Mouse (Mus musculus): Measurements from ENCODE around the gene 4833427G06Rik. TPM values are rescaled to one million over a fixed set of nuclear protein-coding genes. Genes with fewer than 3 reads are reported as not detected.

The 4833427G06Rik gene
- polyA plus RNA-seq, 1 experiment from 2014 or later = 6.2 TPM

DNA sequence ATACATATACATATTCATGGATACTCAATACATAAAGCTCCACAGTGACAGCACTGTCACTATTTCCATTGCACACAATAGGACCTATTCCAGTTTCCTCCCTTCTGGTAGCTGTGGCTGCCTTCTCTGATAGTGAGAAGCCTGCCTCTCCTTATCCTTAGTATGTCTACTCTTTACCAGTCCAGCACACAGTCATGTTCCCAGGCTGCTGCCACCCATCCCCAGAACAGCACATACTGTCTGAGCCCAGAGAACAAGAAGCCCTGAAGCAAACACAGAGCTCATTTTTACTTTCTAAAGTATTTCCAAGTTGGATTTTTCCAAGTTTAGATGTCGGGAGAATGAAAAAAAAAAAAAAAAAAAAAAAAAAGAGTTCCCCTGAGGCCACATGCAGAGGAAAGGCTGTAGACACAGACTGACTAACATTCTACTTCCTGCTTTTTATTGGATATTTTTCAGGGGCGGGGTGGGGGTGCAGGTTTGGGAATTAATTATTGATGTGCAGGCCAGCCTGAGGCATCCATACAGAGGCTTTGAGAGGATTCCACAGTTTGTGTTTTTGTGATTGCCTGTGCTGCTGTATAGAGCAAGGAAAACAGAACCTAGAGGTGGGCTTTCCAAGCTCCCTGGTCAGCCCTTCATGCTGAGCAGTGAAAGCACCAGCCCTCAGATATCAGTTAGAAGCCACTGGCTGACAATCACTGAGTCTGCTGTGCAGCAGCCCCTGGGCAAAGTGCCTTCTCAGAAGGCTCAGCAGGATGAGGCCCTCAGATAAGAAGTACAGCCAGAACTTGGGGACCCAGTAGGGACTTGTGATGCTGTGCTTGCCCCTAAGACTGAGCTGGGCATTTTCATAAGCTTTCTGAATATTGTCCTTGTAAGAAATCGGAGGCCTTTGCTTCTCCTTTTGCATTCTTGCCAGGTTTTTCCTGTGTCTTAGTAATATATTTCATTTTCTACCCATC is 45.2 kb downstream of the 4833427G06Rik start:
- H3K36me3 ChIP-seq (ENCODE audit: insufficient read depth, low read length) = no peaks in the 10 kb centered on the region
- no peak overlapping the region for H3K4me2 ChIP-seq (replicated peaks; ENCODE audit: low read depth, low read length)
- ATAC-seq (no peak), DNase-seq (ENCODE audit: low spot score) (no peak)
- H3K9me3 ChIP-seq (ENCODE audit: low read length) = no peaks in the 10 kb centered on the region
- WGBS = 58% methylated on average over 3 of the region's 3 CpGs
- no peak overlapping the region for H3K4me3 ChIP-seq (ENCODE audit: low read depth, low read length)
- no peaks in the 10 kb centered on the region for H3K4me1 ChIP-seq (ENCODE audit: insufficient read depth, low read depth, low read length)
- TF ChIP-seq EP300 (IDR thresholded peaks at IDR 0.05) (no peak), CTCF (IDR thresholded peaks at IDR 0.05) (no peak)
- H3K27ac ChIP-seq (ENCODE audit: low read length) = no peak overlapping the region
- H3K27me3 ChIP-seq (replicated peaks; ENCODE audit: insufficient read depth, low read length) = no peaks in the 10 kb centered on the region
- no peak overlapping the region for H3K9ac ChIP-seq (replicated peaks; ENCODE audit: low read depth)

DNA sequence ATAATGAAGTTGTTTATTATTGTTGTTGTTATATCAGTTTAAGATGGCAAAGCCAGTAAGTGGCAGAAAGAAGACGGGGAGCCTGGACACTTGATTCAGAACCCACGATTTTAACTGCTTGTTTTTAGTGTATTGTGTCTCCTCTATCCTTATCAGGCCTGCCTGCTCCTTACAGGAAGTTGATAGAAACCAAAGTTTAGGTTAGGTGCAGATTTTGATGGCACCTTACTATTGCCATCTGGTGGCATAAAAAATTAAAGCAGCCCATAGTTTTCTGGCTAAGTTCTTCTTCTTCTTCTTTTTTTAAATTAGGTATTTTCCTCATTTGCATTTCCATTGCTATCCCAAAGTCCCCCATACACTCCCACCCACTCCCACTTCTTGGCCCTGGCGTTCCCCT is 49.7 kb downstream of the 4833427G06Rik start:
- 43% methylated on average over 3 of the region's 3 CpGs for WGBS
- Histone ChIP-seq H3K36me3 (ENCODE audit: insufficient read depth, low read length) (no peaks in the 10 kb centered on the region), H3K4me2 (replicated peaks; ENCODE audit: low read depth, low read length) (no peak overlapping the region), H3K27ac (ENCODE audit: low read length) (no peak overlapping the region), H3K27me3 (replicated peaks; ENCODE audit: insufficient read depth, low read length) (no peaks in the 10 kb centered on the region), H3K9ac (replicated peaks; ENCODE audit: low read depth) (no peak overlapping the region), H3K4me3 (ENCODE audit: low read depth, low read length) (no peak overlapping the region), H3K4me1 (ENCODE audit: insufficient read depth, low read depth, low read length) (no peaks in the 10 kb centered on the region), H3K9me3 (ENCODE audit: low read length) (no peaks in the 10 kb centered on the region)
- TF ChIP-seq EP300 (IDR thresholded peaks at IDR 0.05) = no peak
- TF ChIP-seq CTCF (IDR thresholded peaks at IDR 0.05) = peak; percentile 54
- ATAC-seq = no peak
- peak; percentile 56 for DNase-seq (ENCODE audit: low spot score)

DNA sequence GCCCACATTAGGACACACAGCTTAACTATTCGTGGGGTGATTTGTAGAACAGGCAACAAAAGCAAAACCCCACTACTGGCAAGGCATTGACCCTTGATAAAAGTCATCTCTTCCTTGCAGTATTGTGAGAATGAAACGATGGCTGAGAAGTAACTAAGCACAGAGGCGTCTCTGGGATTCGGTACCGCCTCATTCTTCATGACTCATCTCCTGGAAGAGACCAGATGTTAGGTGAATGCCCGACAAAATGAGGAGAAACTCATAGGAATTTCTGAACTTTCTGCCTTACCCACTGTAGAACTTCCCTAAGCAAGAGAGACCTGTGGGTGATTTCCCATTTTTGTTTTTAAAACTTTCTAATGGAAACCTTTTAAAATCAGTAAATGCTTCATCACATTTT is 59.7 kb downstream of the 4833427G06Rik start:
- Histone ChIP-seq H3K27ac (ENCODE audit: low read length) (no peak overlapping the region), H3K4me1 (ENCODE audit: insufficient read depth, low read depth, low read length) (no peaks in the 10 kb centered on the region), H3K27me3 (replicated peaks; ENCODE audit: insufficient read depth, low read length) (no peaks in the 10 kb centered on the region), H3K4me3 (ENCODE audit: low read depth, low read length) (no peak overlapping the region), H3K9ac (replicated peaks; ENCODE audit: low read depth) (no peak overlapping the region), H3K4me2 (replicated peaks; ENCODE audit: low read depth, low read length) (no peak overlapping the region), H3K9me3 (ENCODE audit: low read length) (no peaks in the 10 kb centered on the region), H3K36me3 (ENCODE audit: insufficient read depth, low read length) (no peaks in the 10 kb centered on the region)
- 72% methylated on average over 6 of the region's 6 CpGs for WGBS
- ATAC-seq = no peak
- DNase-seq (ENCODE audit: low spot score) = no peak
- TF ChIP-seq EP300 (IDR thresholded peaks at IDR 0.05) = no peak
- no peak for TF ChIP-seq CTCF (IDR thresholded peaks at IDR 0.05)

DNA sequence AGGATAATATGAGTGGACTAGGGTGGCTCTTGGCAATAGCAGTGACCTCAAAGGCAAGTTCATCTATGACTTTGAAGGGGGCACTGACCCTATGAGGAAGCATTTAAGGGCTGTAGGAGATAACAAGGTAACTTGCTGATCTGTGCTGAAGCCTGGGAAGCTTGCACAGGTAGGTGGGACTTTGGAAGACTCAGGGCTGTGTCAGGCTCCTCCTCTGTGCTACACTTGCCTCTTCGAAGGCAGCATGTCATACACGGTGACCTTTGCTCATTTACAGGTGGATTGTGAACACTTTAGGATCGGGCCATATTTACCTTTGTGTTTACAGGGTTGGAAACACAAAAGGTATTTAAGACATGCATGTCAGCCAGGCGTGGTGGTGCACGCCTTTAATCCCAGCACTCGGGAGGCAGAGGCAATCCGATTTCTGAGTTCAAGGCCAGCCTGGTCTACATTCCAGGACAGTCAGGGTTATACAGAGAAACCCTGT is 60.3 kb downstream of the 4833427G06Rik start:
- Histone ChIP-seq H3K27ac (ENCODE audit: low read length) (no peak overlapping the region), H3K36me3 (ENCODE audit: insufficient read depth, low read length) (no peaks in the 10 kb centered on the region), H3K27me3 (replicated peaks; ENCODE audit: insufficient read depth, low read length) (no peaks in the 10 kb centered on the region), H3K4me1 (ENCODE audit: insufficient read depth, low read depth, low read length) (no peaks in the 10 kb centered on the region), H3K9ac (replicated peaks; ENCODE audit: low read depth) (no peak overlapping the region), H3K9me3 (ENCODE audit: low read length) (no peaks in the 10 kb centered on the region), H3K4me2 (replicated peaks; ENCODE audit: low read depth, low read length) (no peak overlapping the region), H3K4me3 (ENCODE audit: low read depth, low read length) (no peak overlapping the region)
- no peak for DNase-seq (ENCODE audit: low spot score)
- WGBS = 82% methylated on average over 7 of the region's 7 CpGs
- no peak for ATAC-seq
- TF ChIP-seq EP300 (IDR thresholded peaks at IDR 0.05) (no peak), CTCF (IDR thresholded peaks at IDR 0.05) (no peak)

DNA sequence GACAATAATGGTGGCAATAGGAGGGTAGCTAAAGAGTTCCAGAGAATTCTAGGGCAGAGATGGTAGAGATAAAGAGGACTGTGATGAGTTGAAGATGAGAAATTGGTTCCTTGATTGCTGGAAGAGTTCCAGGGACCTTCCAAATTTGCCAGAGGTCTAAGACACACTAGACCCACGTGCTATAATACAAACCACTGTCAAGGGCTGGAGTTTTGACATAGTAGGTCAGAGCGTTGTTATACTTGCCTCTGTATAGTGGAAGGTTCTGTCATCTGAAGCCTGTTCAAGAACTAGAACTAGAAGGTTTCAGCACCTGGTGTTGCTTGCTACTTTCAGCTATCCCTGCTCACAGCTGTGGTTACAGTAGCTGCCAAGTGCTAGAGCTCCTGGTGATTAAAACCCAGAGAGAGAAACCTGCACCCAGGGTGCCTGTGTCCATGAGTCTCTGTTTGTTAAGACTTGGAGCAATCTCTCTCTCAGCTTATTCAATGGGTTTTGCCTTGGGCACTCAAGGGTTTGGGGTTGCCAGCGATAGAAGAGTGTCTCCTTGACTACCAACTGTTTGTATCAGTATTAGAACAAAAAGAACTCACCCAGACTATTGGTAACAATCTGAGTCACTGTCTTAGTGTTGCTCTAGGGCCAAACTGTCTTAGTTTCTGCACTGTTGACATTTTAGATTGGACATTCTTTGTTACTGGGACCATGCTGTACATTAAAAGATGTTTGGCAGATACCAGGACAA is 68.9 kb downstream of the 4833427G06Rik start:
- Histone ChIP-seq H3K9me3 (ENCODE audit: low read length) (no peaks in the 10 kb centered on the region), H3K27me3 (replicated peaks; ENCODE audit: insufficient read depth, low read length) (no peaks in the 10 kb centered on the region), H3K4me3 (ENCODE audit: low read depth, low read length) (no peak overlapping the region), H3K9ac (replicated peaks; ENCODE audit: low read depth) (no peak overlapping the region), H3K27ac (ENCODE audit: low read length) (no peak overlapping the region), H3K36me3 (ENCODE audit: insufficient read depth, low read length) (no peaks in the 10 kb centered on the region), H3K4me1 (ENCODE audit: insufficient read depth, low read depth, low read length) (no peaks in the 10 kb centered on the region), H3K4me2 (replicated peaks; ENCODE audit: low read depth, low read length) (no peak overlapping the region)
- TF ChIP-seq CTCF (IDR thresholded peaks at IDR 0.05) (no peak), EP300 (IDR thresholded peaks at IDR 0.05) (no peak)
- DNase-seq (ENCODE audit: low spot score) (no peak), ATAC-seq (no peak)
- WGBS = 75% methylated on average over 3 of the region's 3 CpGs

DNA sequence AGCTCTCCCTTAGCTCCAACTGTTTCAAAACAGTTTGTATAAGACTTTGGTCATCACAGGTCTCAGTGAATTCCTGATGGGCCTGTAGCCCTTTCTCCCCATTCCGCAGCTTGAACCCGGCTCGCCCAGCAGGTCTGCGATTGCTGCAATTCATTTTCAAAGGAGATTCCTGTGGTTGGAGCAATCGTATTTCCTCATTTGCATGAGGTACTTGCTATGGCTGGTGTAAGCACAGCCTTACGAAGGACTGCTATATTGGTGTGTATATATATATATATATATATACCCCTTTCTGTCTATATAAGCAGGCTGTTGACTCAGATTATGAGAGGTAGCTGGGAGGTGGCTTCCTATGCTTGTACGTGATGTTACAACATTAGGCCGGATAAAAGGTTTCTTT is 69.6 kb downstream of the 4833427G06Rik start:
- WGBS = 68% methylated on average over 8 of the region's 8 CpGs
- no peaks in the 10 kb centered on the region for H3K9me3 ChIP-seq (ENCODE audit: low read length)
- DNase-seq (ENCODE audit: low spot score) = no peak
- no peak overlapping the region for H3K27ac ChIP-seq (ENCODE audit: low read length)
- no peaks in the 10 kb centered on the region for H3K36me3 ChIP-seq (ENCODE audit: insufficient read depth, low read length)
- H3K9ac ChIP-seq (replicated peaks; ENCODE audit: low read depth) = no peak overlapping the region
- TF ChIP-seq EP300 (IDR thresholded peaks at IDR 0.05) (no peak), CTCF (IDR thresholded peaks at IDR 0.05) (no peak)
- H3K4me3 ChIP-seq (ENCODE audit: low read depth, low read length) = no peak overlapping the region
- H3K4me1 ChIP-seq (ENCODE audit: insufficient read depth, low read depth, low read length) = no peaks in the 10 kb centered on the region
- no peak overlapping the region for H3K4me2 ChIP-seq (replicated peaks; ENCODE audit: low read depth, low read length)
- no peaks in the 10 kb centered on the region for H3K27me3 ChIP-seq (replicated peaks; ENCODE audit: insufficient read depth, low read length)
- ATAC-seq = no peak

Measured in lung, postnatal 0 days (tissue).